Mouse (Mus musculus) erythroblast, embryonic 14.5 days (primary cell): Measurements from ENCODE around the gene Iqcg. TPM values are rescaled to one million over a fixed set of nuclear protein-coding genes. Genes with fewer than 3 reads are reported as not detected.
"Not testable (repeated sequence)": the region's sequence is repeated elsewhere in the genome, so short reads cannot be mapped to it uniquely, and the experiment has no call there.

Experiments used
- H3K27me3 ChIP-seq: 2 replicates; pipeline ENCODE4 v1.6.1; 2012; ENCODE audit warnings: inconsistent platforms; ENCODE audit not compliant: control insufficient read depth
- H3K36me3 ChIP-seq: 2 replicates; pipeline ENCODE4 v1.6.1; 2012; ENCODE audit warnings: mild to moderate bottlenecking, inconsistent platforms; ENCODE audit not compliant: control insufficient read depth
- H3K4me1 ChIP-seq: 2 replicates; pipeline ENCODE4 v1.6.1; 2012; ENCODE audit warnings: inconsistent platforms; ENCODE audit not compliant: control insufficient read depth
- H3K4me3 ChIP-seq: replicated peaks from 2 replicates; pipeline ENCODE3; 2012; ENCODE audit warnings: moderate library complexity, mild to moderate bottlenecking, inconsistent platforms
- H3K9me3 ChIP-seq: 2 replicates; pipeline ENCODE4 v1.6.1; 2012; ENCODE audit warnings: low read length, inconsistent platforms, mixed read lengths; ENCODE audit not compliant: control insufficient read depth
- GATA1 ChIP-seq: IDR thresholded peaks from 2 replicates; pipeline ENCODE4 v1.6.1; 2012; ENCODE audit warnings: low read length, inconsistent platforms, mixed read lengths
- TAL1 ChIP-seq: IDR thresholded peaks from 3 replicates; pipeline ENCODE4 v1.6.1; 2012; ENCODE audit warnings: low read length, inconsistent platforms, mixed read lengths
- polyA plus RNA-seq: library from polyadenylated mRNA; stranded (reverse); fragments of >175 nt; gene quantifications from 2 replicates; pipeline ENCODE4 v1.2.3, GENCODE M21; 2012

Iqcg gene
- polyA plus RNA-seq, 1 experiment = 1.6 TPM

DNA sequence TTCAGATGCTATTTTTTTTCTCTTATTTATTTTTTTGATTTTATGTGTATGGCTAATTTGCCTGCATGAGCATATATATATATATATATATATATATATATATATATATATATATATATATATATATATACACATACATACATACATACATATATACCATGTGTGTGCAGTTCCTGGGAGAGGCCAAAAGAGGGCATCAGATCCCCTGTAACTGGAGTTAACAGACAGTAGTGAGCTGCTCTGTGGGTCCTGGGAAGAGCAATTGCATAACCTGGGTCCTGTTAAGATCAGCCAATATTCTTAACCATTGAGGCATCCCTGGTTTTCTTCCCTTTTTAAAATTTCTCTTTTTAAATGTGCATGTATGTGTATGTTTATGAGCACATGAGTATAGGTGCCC lies 14.9 kb upstream of the Iqcg start:
- no peak overlapping the region for H3K4me3 ChIP-seq
- peaks cover 61% of the 10 kb centered on the region for H3K36me3 ChIP-seq
- TF ChIP-seq TAL1 = no peak
- TF ChIP-seq GATA1 = no peak
- H3K9me3 ChIP-seq = no peaks in the 10 kb centered on the region
- peaks cover 3% of the 10 kb centered on the region for H3K4me1 ChIP-seq
- no peaks in the 10 kb centered on the region for H3K27me3 ChIP-seq

DNA sequence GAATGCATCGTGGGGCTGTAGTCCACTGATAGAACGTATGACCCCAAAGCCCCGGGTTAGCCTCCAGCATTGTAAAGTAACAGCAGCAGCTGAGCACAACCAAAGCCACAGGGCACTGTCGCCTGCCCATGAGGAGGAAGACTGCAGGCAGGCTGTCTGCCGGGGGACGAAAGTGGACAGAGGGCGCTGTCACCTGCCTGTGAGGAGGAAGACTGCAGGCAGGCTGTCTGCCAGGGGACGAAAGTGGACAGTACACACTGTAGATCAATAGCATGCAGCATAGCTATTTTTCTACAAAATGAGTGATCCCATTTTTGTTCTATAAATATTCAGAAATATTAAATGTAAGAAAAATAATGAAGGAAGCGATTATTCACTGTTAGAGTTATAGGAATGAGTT lies 8.6 kb upstream of the Iqcg start:
- no peak overlapping the region for H3K4me3 ChIP-seq
- TF ChIP-seq GATA1 (no peak), TAL1 (no peak)
- H3K36me3 ChIP-seq = peaks cover 45% of the 10 kb centered on the region
- no peaks in the 10 kb centered on the region for H3K9me3 ChIP-seq
- no peaks in the 10 kb centered on the region for H3K27me3 ChIP-seq
- H3K4me1 ChIP-seq = peaks cover 41% of the 10 kb centered on the region

DNA sequence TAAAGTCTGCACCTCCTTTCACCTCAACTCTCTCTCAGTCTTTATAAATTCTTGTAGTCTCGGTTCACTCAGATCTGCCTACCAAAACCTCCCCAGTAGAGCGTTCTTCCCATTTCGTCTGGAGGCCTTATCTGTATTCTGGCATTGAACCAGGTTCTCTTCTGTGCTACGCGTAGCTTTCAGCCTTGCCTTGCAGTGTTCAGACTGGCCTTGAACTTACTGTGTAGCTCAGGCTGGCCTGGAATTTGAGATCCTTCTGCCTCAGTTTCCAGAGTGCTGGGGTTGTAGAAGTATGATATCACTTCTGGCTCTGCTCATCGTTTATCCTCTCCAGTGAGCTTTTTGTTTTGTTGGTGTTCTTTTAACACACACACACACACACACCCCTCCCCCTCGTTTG lies 7.2 kb upstream of the Iqcg start:
- H3K27me3 ChIP-seq = no peaks in the 10 kb centered on the region
- H3K9me3 ChIP-seq = no peaks in the 10 kb centered on the region
- peak overlapping the region; percentile 93 for H3K4me3 ChIP-seq
- H3K36me3 ChIP-seq = peaks cover 52% of the 10 kb centered on the region
- no peak for TF ChIP-seq GATA1
- TF ChIP-seq TAL1 = no peak
- peaks cover 53% of the 10 kb centered on the region for H3K4me1 ChIP-seq

DNA sequence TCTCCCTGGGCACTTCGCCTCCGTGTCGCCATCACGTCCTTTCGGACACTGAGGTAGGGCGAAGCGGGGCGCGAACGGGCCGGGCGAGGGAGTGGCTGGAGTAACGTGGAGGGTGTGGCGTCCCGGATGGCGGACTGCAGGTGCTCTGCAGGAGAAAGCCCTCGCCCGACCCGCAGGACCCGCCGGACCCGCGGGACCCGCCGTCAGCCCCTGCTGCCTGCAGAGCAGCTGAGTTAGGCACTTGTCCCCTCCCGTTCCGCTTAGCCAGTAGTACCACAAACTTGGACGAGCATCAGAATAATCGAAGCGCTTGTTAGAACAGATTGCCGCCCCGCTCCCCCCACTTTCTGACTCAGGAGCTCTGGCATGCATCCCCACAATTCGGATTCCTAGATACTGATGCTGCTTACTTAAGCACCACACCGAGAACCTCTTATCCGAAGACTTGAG lies 6.7 kb upstream of the Iqcg start:
- peaks cover 59% of the 10 kb centered on the region for H3K4me1 ChIP-seq
- H3K9me3 ChIP-seq = no peaks in the 10 kb centered on the region
- peaks cover 52% of the 10 kb centered on the region for H3K36me3 ChIP-seq
- H3K4me3 ChIP-seq = peak overlapping the region; percentile 93
- no peaks in the 10 kb centered on the region for H3K27me3 ChIP-seq
- no peak for TF ChIP-seq GATA1

DNA sequence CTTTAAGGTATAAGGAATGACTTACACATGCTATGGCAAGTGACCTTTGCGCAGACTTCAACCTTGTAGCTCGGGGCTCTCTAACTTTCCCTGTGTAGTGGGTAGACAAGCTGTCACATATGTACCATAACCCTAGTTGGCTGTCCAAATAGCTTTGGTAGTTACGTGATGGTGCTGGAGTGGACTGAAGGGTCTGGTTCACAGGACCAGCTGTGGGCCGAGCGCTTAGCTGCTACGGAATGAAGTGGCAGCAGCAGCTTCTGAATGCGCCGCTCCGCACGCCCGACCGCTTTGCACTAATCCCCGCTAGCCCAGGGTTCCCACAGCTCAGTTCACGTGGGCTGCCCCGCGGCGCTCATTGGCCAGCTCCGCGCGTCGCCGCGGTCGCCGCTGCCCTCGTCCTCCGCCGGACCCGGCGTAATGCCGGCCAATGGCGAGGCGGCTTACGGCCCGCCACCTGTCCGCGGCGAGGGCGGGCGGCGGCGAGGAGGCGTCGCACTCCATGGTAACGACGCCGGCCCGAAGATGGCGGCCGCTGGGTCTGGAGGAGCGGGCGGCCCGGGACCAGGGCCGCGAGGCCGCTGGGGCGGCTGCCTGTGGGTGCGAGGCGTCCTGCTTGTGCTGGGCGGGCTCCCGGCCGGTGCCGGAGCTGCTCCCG lies 6.1 kb upstream of the Iqcg start, which contains the start of gene Lmln:
TSS of gene Lmln (plus strand) at position 498 of the 658 bp plus-strand sequence.
- no peaks in the 10 kb centered on the region for H3K9me3 ChIP-seq
- H3K4me3 ChIP-seq = peak within 1 kb of the TSS; percentile 93
- H3K27me3 ChIP-seq = no peaks in the 10 kb centered on the region
- peaks cover 63% of the 10 kb centered on the region for H3K4me1 ChIP-seq
- peaks cover 53% of the 10 kb centered on the region for H3K36me3 ChIP-seq
- TF ChIP-seq TAL1 = no peak
- TF ChIP-seq GATA1 = no peak

DNA sequence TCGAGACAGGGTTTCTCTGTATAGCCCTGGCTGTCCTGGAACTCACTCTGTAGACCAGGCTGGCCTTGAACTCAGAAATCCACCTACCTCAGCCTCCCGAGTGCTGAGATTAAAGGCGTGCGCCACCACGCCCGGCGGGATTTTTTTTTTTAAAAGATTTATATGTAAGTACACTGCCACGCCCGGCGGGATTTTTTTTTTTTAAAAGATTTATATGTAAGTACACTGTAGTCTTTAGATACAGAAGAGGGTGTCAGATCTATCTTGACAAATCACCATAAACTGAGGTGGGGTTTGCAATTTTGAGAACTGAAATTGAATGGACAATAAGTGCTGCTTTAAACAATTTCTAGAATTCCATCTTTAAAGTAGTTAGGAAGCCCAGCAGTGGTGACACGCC lies 5.4 kb upstream of the Iqcg start:
- no peak for TF ChIP-seq GATA1
- no peak for TF ChIP-seq TAL1
- Histone ChIP-seq H3K4me3 (peak overlapping the region; percentile 93), H3K4me1 (peaks cover 65% of the 10 kb centered on the region), H3K27me3 (no peaks in the 10 kb centered on the region), H3K36me3 (peaks cover 46% of the 10 kb centered on the region), H3K9me3 (no peaks in the 10 kb centered on the region)

DNA sequence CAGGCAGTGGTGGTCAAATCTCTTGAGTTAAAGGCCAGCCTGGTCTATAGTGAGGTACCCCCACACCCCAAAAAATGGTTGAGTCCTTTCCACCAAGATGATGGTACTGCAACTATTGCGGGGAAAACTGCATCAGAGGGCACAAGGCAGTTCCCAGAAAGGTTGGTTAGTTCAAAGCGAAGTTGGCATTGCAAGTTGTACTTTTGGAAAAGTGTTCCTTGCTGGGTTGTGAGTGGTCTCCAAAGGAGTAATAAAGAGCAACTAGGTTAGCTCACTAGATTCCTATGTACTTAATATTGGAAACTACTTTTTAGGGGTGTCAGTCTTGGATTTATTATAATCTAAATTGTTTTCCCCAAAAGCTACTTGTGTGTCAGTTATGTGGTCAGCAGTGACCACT lies 4.9 kb upstream of the Iqcg start:
- TF ChIP-seq GATA1 (no peak), TAL1 (no peak)
- Histone ChIP-seq H3K4me3 (no peak overlapping the region), H3K27me3 (no peaks in the 10 kb centered on the region), H3K36me3 (peaks cover 44% of the 10 kb centered on the region), H3K4me1 (peaks cover 66% of the 10 kb centered on the region), H3K9me3 (no peaks in the 10 kb centered on the region)

DNA sequence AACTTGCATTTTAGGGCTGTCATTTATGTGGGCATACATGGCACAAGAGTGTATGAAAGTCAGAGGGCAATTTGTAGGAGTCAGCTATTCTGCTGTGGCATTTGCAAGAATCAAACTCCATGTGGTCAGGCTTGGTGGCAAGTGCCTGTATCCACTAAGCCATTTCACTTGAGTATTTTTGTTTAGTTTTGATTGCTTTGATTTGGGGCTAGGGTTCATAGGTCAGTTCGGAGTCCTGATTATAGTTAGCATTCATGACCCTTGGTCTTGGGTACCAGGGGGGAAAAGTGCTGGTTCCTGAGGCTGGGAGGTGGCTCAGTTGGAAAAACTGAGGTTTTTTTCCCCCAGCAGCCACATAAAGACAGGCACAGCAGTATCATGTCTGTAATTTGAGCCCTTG lies 3.5 kb upstream of the Iqcg start:
- TF ChIP-seq GATA1 (no peak), TAL1 (no peak)
- H3K27me3 ChIP-seq = no peaks in the 10 kb centered on the region
- H3K36me3 ChIP-seq = peaks cover 39% of the 10 kb centered on the region
- no peak overlapping the region for H3K4me3 ChIP-seq
- H3K9me3 ChIP-seq = no peaks in the 10 kb centered on the region
- H3K4me1 ChIP-seq = peaks cover 70% of the 10 kb centered on the region

DNA sequence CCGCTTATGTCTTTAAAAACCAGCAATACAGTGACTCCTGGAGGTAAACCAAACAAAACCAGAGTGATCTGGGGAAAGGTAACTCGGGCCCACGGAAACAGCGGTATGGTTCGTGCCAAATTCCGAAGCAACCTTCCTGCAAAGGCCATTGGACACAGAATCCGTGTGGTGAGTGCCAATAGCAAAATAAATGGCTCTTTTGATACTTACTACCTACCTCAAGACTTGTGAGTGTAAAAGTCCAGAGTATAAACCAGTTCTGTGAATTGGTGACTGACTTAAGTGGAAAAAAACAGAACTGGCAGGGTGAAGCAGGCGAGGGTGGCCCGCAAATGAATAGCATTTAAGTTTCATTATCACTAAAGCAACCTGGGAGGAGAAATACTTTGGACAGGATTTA lies 2.6 kb upstream of the Iqcg start:
- Histone ChIP-seq H3K4me3 (peak overlapping the region; percentile 65), H3K4me1 (peaks cover 63% of the 10 kb centered on the region), H3K36me3 (peaks cover 38% of the 10 kb centered on the region)
- H3K9me3 ChIP-seq, H3K27me3 ChIP-seq: not testable (repeated sequence)

DNA sequence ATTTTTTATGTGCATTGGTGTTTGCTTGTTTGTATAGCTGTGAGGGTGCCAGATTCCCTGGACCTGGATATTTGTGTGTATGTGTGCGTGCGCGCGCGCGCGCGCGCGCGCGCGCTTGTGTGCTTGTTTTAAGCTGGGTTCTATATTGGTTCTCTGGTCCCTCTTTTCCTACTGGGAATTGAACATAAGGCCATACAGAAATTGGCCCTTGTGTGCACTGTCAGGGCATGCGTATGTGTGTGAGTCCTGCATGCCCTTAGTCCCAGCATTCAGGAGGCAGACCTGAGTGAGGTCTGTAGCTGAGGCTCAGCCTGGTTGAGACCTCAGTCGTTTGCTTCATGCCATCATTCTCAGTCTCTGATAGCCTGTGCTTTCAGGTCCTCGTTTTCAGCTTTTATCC lies 2.0 kb upstream of the Iqcg start:
- peak overlapping the region; percentile 65 for H3K4me3 ChIP-seq
- peaks cover 38% of the 10 kb centered on the region for H3K36me3 ChIP-seq
- H3K4me1 ChIP-seq = peaks cover 56% of the 10 kb centered on the region
- H3K9me3 ChIP-seq = no peaks in the 10 kb centered on the region
- TF ChIP-seq GATA1 (no peak), TAL1 (no peak)
- H3K27me3 ChIP-seq = peaks cover 4% of the 10 kb centered on the region; the same call in 1 of the 2 replicates
